Mouse (Mus musculus) brain, embryonic 14.5 days (tissue): ENCODE data around the gene Pck2. TPM values are rescaled to one million over a fixed set of nuclear protein-coding genes. Genes with fewer than 3 reads are reported as not detected.

Experiments
- DNase-seq: peaks from one replicate; pipeline ENCODE4 v3.0.0-alpha.2; 2011; ENCODE audit warnings: low read depth
- CTCF ChIP-seq: fragments of 200-500 bp; IDR thresholded peaks from 2 replicates; pipeline ENCODE4 v1.5.1; 2012; ENCODE audit warnings: inconsistent platforms, mild to moderate bottlenecking, moderate library complexity, borderline replicate concordance; ENCODE audit not compliant: insufficient read depth, insufficient read length; ENCODE audit errors: extremely low read depth
- POLR2A ChIP-seq: fragments of 200-500 bp; IDR thresholded peaks from 2 replicates; pipeline ENCODE4 v1.6.1; 2012; ENCODE audit warnings: mild to moderate bottlenecking, inconsistent platforms, borderline replicate concordance; ENCODE audit not compliant: poor library complexity, insufficient read depth, insufficient read length, severe bottlenecking; ENCODE audit errors: extremely low read depth
- polyA plus RNA-seq: library from polyadenylated mRNA; depleted of rRNA; stranded (reverse); fragments of >200 nt; gene quantifications from 2 replicates; pipeline ENCODE4 v1.2.3, GENCODE M21; 2012; rRNA removed

Gene Pck2
- polyA plus RNA-seq, 1 experiment: 21.5 TPM

- no peak for TF ChIP-seq CTCF
- peak; percentile 1; the same call in 1 of the 2 replicates for TF ChIP-seq POLR2A
- DNase-seq: peak; percentile 97
These were observed 51.3 kb downstream of the Pck2 start, which contains the start of gene Rnf31 for GRCm38 (mm10) chr14:55591331-55591891. Gene Rnf31, plus strand, starts transcription at chr14:55591708.

- no peak for DNase-seq
These were observed 52.2 kb downstream of the Pck2 start for GRCm38 (mm10) chr14:55592226-55592625.

GRCm38 (mm10) chr14:55596036-55596690 lies 56.1 kb downstream of the Pck2 start:
- TF ChIP-seq CTCF (no peak), POLR2A (no peak)
- peak; percentile 41 for DNase-seq

More at GRCm38 (mm10) chr14:55592226-55592625, 52.2 kb downstream of the Pck2 start:
- TF ChIP-seq POLR2A (no peak), CTCF (no peak)

GRCm38 (mm10) chr14:55598521-55599390 lies 58.7 kb downstream of the Pck2 start:
- no peak for DNase-seq
- TF ChIP-seq CTCF (no peak), POLR2A (no peak)

Other genes with a start within 250 kb of the Pck2 start
- gene Dhrs4, start 61.5 kb upstream of the Pck2 start, polyA plus RNA-seq: 16.0 and 25.6 TPM in 2 replicates
- 178 and 292 TPM in 2 replicates for gene Carmil3, start 49.6 kb upstream of the Pck2 start, polyA plus RNA-seq
- 6.7 and 9.5 TPM in 2 replicates for gene Cpne6, start 29.8 kb upstream of the Pck2 start, polyA plus RNA-seq
- gene Nrl, start 15.3 kb upstream of the Pck2 start, polyA plus RNA-seq: 0.56 and 0.69 TPM in 2 replicates
- 111 and 112 TPM in 2 replicates for gene Dcaf11, start 19.7 kb downstream of the Pck2 start, polyA plus RNA-seq
- 0.92 and 1.3 TPM in 2 replicates for gene A730061H03Rik, start 20.1 kb downstream of the Pck2 start, polyA plus RNA-seq
- gene Fitm1, start 35.4 kb downstream of the Pck2 start, polyA plus RNA-seq: 0.19 and 0.38 TPM in 2 replicates
- 94.1 and 98.3 TPM in 2 replicates for gene Psme1, start 37.9 kb downstream of the Pck2 start, polyA plus RNA-seq
- gene Emc9, start 45.0 kb downstream of the Pck2 start, polyA plus RNA-seq: 14.5 and 20.9 TPM in 2 replicates
- 65.9 and 76.2 TPM in 2 replicates for gene Psme2, start 50.8 kb downstream of the Pck2 start, polyA plus RNA-seq
- 25.1 and 30.4 TPM in 2 replicates for gene Rnf31, start 51.4 kb downstream of the Pck2 start, polyA plus RNA-seq
- 23.5 and 26.2 TPM in 2 replicates for gene Irf9, start 63.3 kb downstream of the Pck2 start, polyA plus RNA-seq
- 15.9 and 18.4 TPM in 2 replicates for gene Rec8, start 77.8 kb downstream of the Pck2 start, polyA plus RNA-seq
- 182 and 184 TPM in 2 replicates for gene Ipo4, start 95.7 kb downstream of the Pck2 start, polyA plus RNA-seq
- gene Gm49378, start 97.6 kb downstream of the Pck2 start, polyA plus RNA-seq: 8.4 and 8.8 TPM in 2 replicates
- 44.9 and 45.8 TPM in 2 replicates for gene Tm9sf1, start 103.5 kb downstream of the Pck2 start, polyA plus RNA-seq
- 1.2 and 1.8 TPM in 2 replicates for gene Tssk4, start 109.9 kb downstream of the Pck2 start, polyA plus RNA-seq
- gene Mdp1, start 120.2 kb downstream of the Pck2 start, polyA plus RNA-seq: 45.8 and 51.0 TPM in 2 replicates
- gene Gmpr2, start 131.7 kb downstream of the Pck2 start, polyA plus RNA-seq: 32.8 and 41.3 TPM in 2 replicates
- 351 and 412 TPM in 2 replicates for gene Nedd8, start 131.9 kb downstream of the Pck2 start, polyA plus RNA-seq
- gene Tinf2, start 141.6 kb downstream of the Pck2 start, polyA plus RNA-seq: 23.2 and 31.9 TPM in 2 replicates
- gene Tgm1, start 173.7 kb downstream of the Pck2 start, polyA plus RNA-seq: 0.96 and 1.2 TPM in 2 replicates
- 64.9 and 72.8 TPM in 2 replicates for gene Rabggta, start 182.0 kb downstream of the Pck2 start, polyA plus RNA-seq
- gene Dhrs1, start 205.4 kb downstream of the Pck2 start, polyA plus RNA-seq: 67.1 and 88.2 TPM in 2 replicates
- 24.6 and 27.9 TPM in 2 replicates for gene Nop9, start 205.4 kb downstream of the Pck2 start, polyA plus RNA-seq
- gene Cideb, start 218.2 kb downstream of the Pck2 start, polyA plus RNA-seq: 0.60 and 0.76 TPM in 2 replicates
- 0.29 and 0.38 TPM in 2 replicates for gene Ltb4r2, start 221.2 kb downstream of the Pck2 start, polyA plus RNA-seq
- 0.45 and 0.71 TPM in 2 replicates for gene Ltb4r1, start 225.7 kb downstream of the Pck2 start, polyA plus RNA-seq
- 3.5 and 7.8 TPM in 2 replicates for gene Adcy4, start 243.8 kb downstream of the Pck2 start, polyA plus RNA-seq
- 2.5 and 2.6 TPM in 2 replicates for gene Ripk3, start 248.6 kb downstream of the Pck2 start, polyA plus RNA-seq